Mouse (Mus musculus) heart, embryonic 14.5 days (tissue): ENCODE results near the gene Ankrd17. TPM values are rescaled to one million over a fixed set of nuclear protein-coding genes. Genes with fewer than 3 reads are reported as not detected.

ENCODE experiments used
- ATAC-seq: fragments of 200-750 bp; cut with Nextera tagmentation; 2 replicates; pipeline ENCODE4 v1.8.0; 2017; ENCODE audit warnings: low read depth, moderate TSS enrichment; ENCODE audit not compliant: insufficient number of reproducible peaks, insufficient read depth, low FRiP score
- H3K27ac ChIP-seq, 2 experiments: fragments of 200-500 bp in 1 of 2; fragments of 300-500 bp in 1 of 2; sonication (generic) in 1 of 2; replicated peaks in 1 of 2; 2 replicates each; pipeline ENCODE4 v1.5.1; 2012 to 2014; ENCODE audit warnings: low read depth in 2 of 2, low read length in 2 of 2, control low read depth in 1 of 2, mild to moderate bottlenecking in 1 of 2, mixed read lengths in 1 of 2; ENCODE audit not compliant: control insufficient read depth in 1 of 2, insufficient read depth in 1 of 2
- H3K27me3 ChIP-seq: fragments of 300-500 bp; sonication (generic); 2 replicates; pipeline ENCODE4 v1.6.1; 2014; ENCODE audit warnings: mild to moderate bottlenecking, low read length, control low read depth; ENCODE audit not compliant: control insufficient read depth, insufficient read depth
- H3K36me3 ChIP-seq: fragments of 300-500 bp; sonication (generic); 2 replicates; pipeline ENCODE4 v1.6.1; 2014; ENCODE audit warnings: mild to moderate bottlenecking, control low read depth, low read length, mixed read lengths; ENCODE audit not compliant: control insufficient read depth, insufficient read depth
- H3K4me1 ChIP-seq, 2 experiments: fragments of 200-500 bp in 1 of 2; fragments of 300-500 bp in 1 of 2; sonication (generic) in 1 of 2; 2 replicates each; pipeline ENCODE4 v1.6.1; 2012 to 2014; ENCODE audit warnings: low read length in 2 of 2, control low read depth in 1 of 2, mixed read lengths in 1 of 2; ENCODE audit not compliant: control insufficient read depth in 2 of 2, insufficient read depth in 2 of 2
- H3K4me2 ChIP-seq: fragments of 300-500 bp; sonication (generic); 2 replicates; pipeline ENCODE4 v1.6.1; 2014; ENCODE audit warnings: mild to moderate bottlenecking, low read length
- H3K4me3 ChIP-seq, 2 experiments: fragments of 200-500 bp in 1 of 2; fragments of 300-500 bp in 1 of 2; sonication (generic) in 1 of 2; 2 replicates each; pipeline ENCODE4 v1.5.1; 2012 to 2014; ENCODE audit warnings: low read length in 2 of 2, mild to moderate bottlenecking in 2 of 2, control low read depth in 1 of 2, low read depth in 1 of 2, moderate library complexity in 1 of 2; ENCODE audit not compliant: control insufficient read depth in 1 of 2, insufficient read depth in 1 of 2
- H3K9ac ChIP-seq: fragments of 300-500 bp; sonication (generic); 2 replicates; pipeline ENCODE4 v1.6.1; 2014; ENCODE audit warnings: mild to moderate bottlenecking, low read length
- H3K9me3 ChIP-seq: fragments of 300-500 bp; sonication (generic); 2 replicates; pipeline ENCODE4 v1.6.1; 2016; ENCODE audit warnings: low read length, control low read depth; ENCODE audit not compliant: control insufficient read depth
- WGBS: fragments of 180-500 bp; shearing (Covaris S2); extraction: QIAGEN DNeasy Blood & Tissue Kit; methylation state at CpG from one replicate; pipeline ENCODE4 v1.1.7; 2014; 5-methylcytosine and 5-hydroxymethylcytosine counted together
- polyA plus RNA-seq: library from polyadenylated mRNA; unstranded; fragments of >200 nt; fragmentation: Nextera tagmentation; extraction: Ambion mirVana; gene quantifications from 2 replicates; pipeline ENCODE4 v1.2.1, GENCODE M21; 2014

Gene Ankrd17
- polyA plus RNA-seq, 1 experiment from 2014 or later = 26.2 TPM

- H3K27ac ChIP-seq = no peak overlapping the region
- no peak overlapping the region for H3K4me3 ChIP-seq
- ATAC-seq = no peak
- H3K36me3 ChIP-seq = no peaks in the 10 kb centered on the region
- H3K9me3 ChIP-seq = no peaks in the 10 kb centered on the region
- 49% methylated on average over 5 of the region's 5 CpGs for WGBS
- no peaks in the 10 kb centered on the region for H3K27me3 ChIP-seq
- H3K4me1 ChIP-seq = peaks cover 0 to 5% of the 10 kb centered on the region in 2 experiments; a peak in 2 of 4 replicates
- H3K4me2 ChIP-seq = no peak overlapping the region
- H3K9ac ChIP-seq = no peak overlapping the region
These were observed 187.3 kb downstream of the Ankrd17 start for GRCm38 (mm10) chr5:90179094-90179493.

- 62% methylated on average over 1 of the region's 1 CpGs for WGBS
- peak; percentile 76 for ATAC-seq
- H3K4me2 ChIP-seq = peak overlapping the region; percentile 12; the same call in 1 of the 2 replicates
- no peaks in the 10 kb centered on the region for H3K27me3 ChIP-seq
- H3K27ac ChIP-seq = peak overlapping the region; percentile 73 to 78
- H3K4me1 ChIP-seq = peaks cover 0 to 5% of the 10 kb centered on the region in 2 experiments; a peak in 2 of 4 replicates
- no peaks in the 10 kb centered on the region for H3K36me3 ChIP-seq
- H3K4me3 ChIP-seq = no peak overlapping the region
- no peaks in the 10 kb centered on the region for H3K9me3 ChIP-seq
- no peak overlapping the region for H3K9ac ChIP-seq
These were observed 188.3 kb downstream of the Ankrd17 start for GRCm38 (mm10) chr5:90178116-90178515.

Other genes with a start within 250 kb of the Ankrd17 start
- 26.0 and 26.5 TPM in 2 replicates for gene Cox18, start 142.6 kb downstream of the Ankrd17 start, polyA plus RNA-seq
- gene Gm9958, start 627 bp upstream of the Ankrd17 start, polyA plus RNA-seq = 3.1 and 3.5 TPM in 2 replicates
- 0.38 and 1.1 TPM in 2 replicates for gene Alb, start 94.3 kb upstream of the Ankrd17 start, polyA plus RNA-seq
- 1.1 and 1.9 TPM in 2 replicates for gene Afp, start 124.2 kb upstream of the Ankrd17 start, polyA plus RNA-seq
- not detected in 2 replicates for gene Afm, start 152.4 kb upstream of the Ankrd17 start, polyA plus RNA-seq
- not detected in 2 replicates for gene 5830473C10Rik, start 194.5 kb upstream of the Ankrd17 start, polyA plus RNA-seq